Mouse (Mus musculus): Measurements from ENCODE around the gene Cdkl5.

The Cdkl5 gene

DNA sequence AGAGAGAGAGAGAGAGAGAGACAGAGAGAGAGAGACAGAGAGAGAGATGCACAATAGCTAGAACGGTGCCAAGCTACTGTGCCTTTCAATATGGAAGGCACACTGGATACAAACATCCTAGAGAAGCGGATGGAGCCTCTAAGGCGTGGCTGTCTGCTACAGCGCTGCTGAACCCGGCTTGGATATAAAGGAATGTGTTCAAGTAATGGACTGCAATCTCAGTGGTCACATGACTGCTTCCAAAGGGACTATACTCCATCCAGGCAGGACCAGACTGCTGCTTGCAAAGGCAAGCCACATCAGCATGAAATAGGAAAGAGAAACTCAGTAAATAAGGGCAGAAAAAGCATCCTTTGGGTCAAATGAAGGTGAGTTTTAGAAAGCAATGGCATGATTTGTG, 258.9 kb downstream of the Cdkl5 start, which contains the start of gene Ppef1:
TSS of gene Ppef1 (minus strand) at position 116 of the 400 bp plus-strand sequence.
- no peak for DNase-seq (ENCODE audit: low spot score)
